Mouse (Mus musculus) kidney, embryonic 14.5 days (tissue): ENCODE results near the gene Orc4. TPM values are rescaled to one million over a fixed set of nuclear protein-coding genes. Genes with fewer than 3 reads are reported as not detected.
"Not testable (repeated sequence)": the region's sequence is repeated elsewhere in the genome, so short reads cannot be mapped to it uniquely, and the experiment has no call there.

Experiments used
- ATAC-seq: fragments of 200-750 bp; cut with Nextera tagmentation; 2 replicates; pipeline ENCODE4 v1.8.0; 2017; ENCODE audit warnings: moderate number of reproducible peaks, mild to moderate bottlenecking, moderate TSS enrichment, moderate library complexity; ENCODE audit not compliant: low FRiP score, low TSS enrichment
- H3K27ac ChIP-seq: fragments of 300-500 bp; sonication (generic); 2 replicates; pipeline ENCODE4 v1.5.1; 2014; ENCODE audit warnings: low read depth, mild to moderate bottlenecking, low read length, moderate library complexity, mixed read lengths
- H3K27me3 ChIP-seq: fragments of 300-500 bp; sonication (generic); 2 replicates; pipeline ENCODE4 v1.6.1; 2014; ENCODE audit warnings: mild to moderate bottlenecking, low read length; ENCODE audit not compliant: control insufficient read depth, insufficient read depth
- H3K36me3 ChIP-seq: fragments of 300-500 bp; sonication (generic); 2 replicates; pipeline ENCODE4 v1.6.1; 2014; ENCODE audit warnings: low read length, mixed read lengths; ENCODE audit not compliant: control insufficient read depth, insufficient read depth
- H3K4me1 ChIP-seq: fragments of 300-500 bp; sonication (generic); 2 replicates; pipeline ENCODE4 v1.6.1; 2014; ENCODE audit warnings: low read length, mixed read lengths; ENCODE audit not compliant: control insufficient read depth, insufficient read depth
- H3K4me2 ChIP-seq: fragments of 300-500 bp; sonication (generic); replicated peaks from 2 replicates; pipeline ENCODE4 v1.6.1; 2014; ENCODE audit warnings: low read depth, mild to moderate bottlenecking, low read length
- H3K4me3 ChIP-seq: fragments of 300-500 bp; sonication (generic); 2 replicates; pipeline ENCODE4 v1.5.1; 2014; ENCODE audit warnings: mild to moderate bottlenecking, low read length
- H3K9ac ChIP-seq: fragments of 300-500 bp; sonication (generic); 2 replicates; pipeline ENCODE4 v1.6.1; 2014; ENCODE audit warnings: low read depth, mild to moderate bottlenecking, low read length, moderate library complexity
- H3K9me3 ChIP-seq: fragments of 300-500 bp; sonication (generic); 2 replicates; pipeline ENCODE4 v1.6.1; 2016; ENCODE audit warnings: low read length; ENCODE audit not compliant: control insufficient read depth
- WGBS: fragments of 180-500 bp; shearing (Covaris S2); extraction: QIAGEN DNeasy Blood & Tissue Kit; methylation state at CpG from one replicate; pipeline ENCODE4 v1.1.7; 2014; 5-methylcytosine and 5-hydroxymethylcytosine counted together
- polyA plus RNA-seq: library from polyadenylated mRNA; unstranded; fragments of >200 nt; fragmentation: Nextera tagmentation; extraction: Ambion mirVana; gene quantifications from 2 replicates; pipeline ENCODE4 v1.2.1, GENCODE M21; 2014

The Orc4 gene
- polyA plus RNA-seq, 1 experiment from 2014 or later, result 121 TPM

DNA sequence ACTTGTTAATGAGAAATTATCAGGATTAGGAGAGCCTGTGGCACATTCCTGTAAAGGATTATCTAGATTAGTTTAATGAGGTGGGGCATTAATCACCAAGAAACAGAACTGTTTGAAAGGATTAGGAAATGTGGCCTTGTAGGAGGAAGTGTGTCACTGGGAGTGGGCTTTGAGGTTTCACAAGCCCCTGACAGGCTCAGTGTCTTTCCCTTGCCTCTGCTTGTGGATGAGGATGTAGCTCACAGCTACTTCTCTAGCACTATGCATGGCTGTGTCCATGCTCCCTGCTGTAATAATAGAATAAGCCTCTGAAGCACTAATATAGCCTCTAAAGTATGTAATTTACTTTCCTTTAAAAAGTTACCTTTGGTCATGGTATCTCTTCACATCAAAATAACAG, 34.2 kb downstream of the Orc4 start:
- H3K36me3 ChIP-seq, result peaks cover 39% of the 10 kb centered on the region; the same call in 1 of the 2 replicates
- H3K27ac ChIP-seq, result no peak overlapping the region
- no peak for ATAC-seq

DNA sequence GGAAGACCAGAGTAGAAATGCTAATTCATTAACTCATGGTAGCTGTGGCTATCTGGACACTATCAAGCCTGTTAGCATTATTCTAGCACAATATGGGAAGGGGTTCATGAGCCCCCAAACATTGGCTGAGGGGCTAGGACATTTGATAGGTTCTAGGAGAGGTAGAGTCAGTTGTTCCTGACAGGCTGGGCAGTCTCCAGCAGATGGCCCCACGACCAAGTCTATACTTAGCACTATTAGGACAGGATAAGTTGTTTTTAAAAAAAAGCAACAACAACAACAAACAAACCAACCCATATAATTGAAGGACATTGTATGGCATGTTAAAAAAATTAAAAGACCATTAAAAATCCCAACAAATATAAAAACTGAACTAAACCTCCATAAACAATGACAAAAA, 35.9 kb downstream of the Orc4 start:
- 76% methylated on average over 1 of the region's 1 CpGs for WGBS
- H3K4me2 ChIP-seq, result no peak overlapping the region

More for the DNA sequence above, 34.2 kb downstream of the Orc4 start:
- no peak overlapping the region for H3K9ac ChIP-seq
- H3K27me3 ChIP-seq, result no peaks in the 10 kb centered on the region
- no peaks in the 10 kb centered on the region for H3K4me1 ChIP-seq
- no peak overlapping the region for H3K4me3 ChIP-seq
- H3K4me2 ChIP-seq, result no peak overlapping the region
- no peaks in the 10 kb centered on the region for H3K9me3 ChIP-seq

DNA sequence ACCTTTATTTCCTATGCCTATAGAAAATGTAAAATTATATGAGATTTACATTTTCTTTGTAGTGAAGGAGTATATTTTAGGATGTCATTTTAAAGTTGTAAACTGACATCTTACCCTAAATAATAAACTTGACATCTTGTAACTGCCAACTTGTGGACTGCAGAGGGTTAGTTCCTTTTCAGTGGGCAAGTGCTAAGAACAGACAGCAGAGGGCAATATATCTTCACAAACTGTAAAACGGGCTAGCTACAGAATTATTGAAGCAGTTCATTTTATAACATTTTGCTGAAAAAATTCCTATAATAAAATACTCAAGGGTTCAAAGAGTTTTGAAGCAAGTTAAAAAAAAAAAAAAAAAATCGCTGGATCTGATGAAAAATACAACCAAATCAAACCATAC, 41.2 kb downstream of the Orc4 start:
- Histone ChIP-seq H3K27ac (no peak overlapping the region), H3K4me3 (no peak overlapping the region), H3K4me1 (no peaks in the 10 kb centered on the region), H3K27me3 (no peaks in the 10 kb centered on the region), H3K9me3 (no peaks in the 10 kb centered on the region), H3K4me2 (no peak overlapping the region), H3K36me3 (peaks cover 42% of the 10 kb centered on the region), H3K9ac (no peak overlapping the region)
- ATAC-seq, result no peak
- 54% methylated on average over 2 of the region's 2 CpGs for WGBS

More for the DNA sequence above, 35.9 kb downstream of the Orc4 start:
- Histone ChIP-seq H3K27ac (no peak overlapping the region), H3K36me3 (peaks cover 42% of the 10 kb centered on the region; the same call in 1 of the 2 replicates), H3K9ac (no peak overlapping the region), H3K27me3 (no peaks in the 10 kb centered on the region), H3K4me3 (no peak overlapping the region), H3K4me1 (no peaks in the 10 kb centered on the region), H3K9me3 (no peaks in the 10 kb centered on the region)
- ATAC-seq, result no peak

DNA sequence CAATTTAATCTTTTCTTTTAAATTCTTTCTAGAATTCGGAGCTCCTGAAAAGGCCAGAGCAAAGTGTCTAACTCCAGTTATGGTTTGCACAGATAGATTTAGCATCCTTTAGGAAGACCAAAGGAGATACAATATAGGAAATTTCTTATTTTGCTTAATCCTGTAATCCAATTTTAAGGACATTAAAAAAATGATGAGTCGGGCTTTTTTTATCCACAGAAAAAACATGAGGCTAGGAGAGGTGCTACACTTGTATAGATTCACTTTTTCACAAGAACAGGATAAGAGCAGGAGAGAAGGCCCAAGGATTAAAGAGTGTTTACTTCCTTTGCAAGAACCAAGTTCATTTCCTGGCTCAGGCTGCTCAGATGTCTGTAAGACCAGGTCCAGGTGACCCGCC, 54.9 kb downstream of the Orc4 start:
- H3K27me3 ChIP-seq, result no peaks in the 10 kb centered on the region
- peaks cover 28% of the 10 kb centered on the region for H3K36me3 ChIP-seq
- ATAC-seq, result no peak
- H3K9ac ChIP-seq, result no peak overlapping the region
- H3K27ac ChIP-seq, result no peak overlapping the region
- no peak overlapping the region for H3K4me3 ChIP-seq
- H3K4me2 ChIP-seq, result no peak overlapping the region
- H3K4me1 ChIP-seq, result no peaks in the 10 kb centered on the region
- 92% methylated on average over 3 of the region's 3 CpGs for WGBS
- no peaks in the 10 kb centered on the region for H3K9me3 ChIP-seq

DNA sequence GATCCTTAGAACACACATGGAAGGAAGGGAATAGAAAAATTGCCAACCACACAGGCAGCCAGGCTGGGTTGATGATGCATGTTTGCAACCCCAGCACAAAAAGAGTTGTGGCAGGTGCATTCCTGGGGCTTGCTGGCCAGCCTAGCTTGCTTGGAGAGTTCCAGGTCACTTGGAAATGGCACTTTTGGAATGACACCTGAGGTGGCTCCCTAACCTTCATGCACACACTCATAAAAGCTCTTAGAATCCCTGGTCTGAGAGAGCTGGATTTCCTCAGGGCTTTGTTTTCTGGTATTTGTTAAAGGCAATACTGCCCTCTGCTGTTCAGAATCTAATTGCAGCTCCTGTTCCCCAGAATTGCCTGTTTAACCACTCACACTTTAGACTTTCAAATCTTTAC, 64.1 kb downstream of the Orc4 start:
- Histone ChIP-seq H3K9me3 (no peaks in the 10 kb centered on the region), H3K4me2 (no peak overlapping the region), H3K4me3 (no peak overlapping the region), H3K36me3 (no peaks in the 10 kb centered on the region; the same call in 1 of the 2 replicates), H3K27ac (no peak overlapping the region), H3K27me3 (no peaks in the 10 kb centered on the region), H3K4me1 (no peaks in the 10 kb centered on the region), H3K9ac (no peak overlapping the region)
- no peak; the same call in 1 of the 2 replicates for ATAC-seq

DNA sequence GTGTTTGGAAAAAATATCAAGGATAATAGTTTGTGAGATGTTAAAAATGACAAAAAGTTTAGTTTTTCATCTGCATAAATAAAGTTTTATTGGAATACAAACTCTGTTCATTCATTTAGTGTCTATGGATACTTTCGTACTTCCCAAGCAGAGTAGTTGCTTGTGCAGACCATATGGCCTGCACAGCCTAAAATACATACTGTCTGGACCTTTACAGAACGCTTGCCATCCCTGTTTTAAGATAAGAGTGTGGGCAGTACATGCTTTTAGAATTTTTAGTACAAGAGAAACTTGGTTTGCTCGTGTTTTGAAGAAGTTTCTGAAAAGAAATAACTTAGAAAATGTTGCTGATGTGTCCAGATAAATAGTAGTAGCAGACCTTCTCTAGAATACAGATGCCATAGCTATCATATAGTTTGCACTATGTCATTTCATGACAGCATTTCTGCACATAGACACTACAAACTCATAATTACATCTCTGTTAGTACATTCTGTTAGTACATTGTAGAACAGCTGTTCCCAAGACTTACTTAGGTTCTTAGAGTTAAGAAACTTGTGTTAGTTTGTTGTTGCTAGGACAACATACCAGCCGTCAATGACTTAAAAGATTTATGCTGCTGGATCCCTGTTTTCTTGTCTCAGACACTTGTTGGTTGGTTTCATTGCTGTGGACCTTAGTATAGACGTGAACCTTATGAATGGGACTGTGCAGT, 81.7 kb downstream of the Orc4 start:
- no peak for ATAC-seq
- no peak overlapping the region for H3K4me2 ChIP-seq
- H3K9me3 ChIP-seq, result no peaks in the 10 kb centered on the region
- no peak overlapping the region for H3K9ac ChIP-seq
- H3K27ac ChIP-seq, result no peak overlapping the region
- no peak overlapping the region for H3K4me3 ChIP-seq
- 89% methylated on average over 5 of the region's 5 CpGs for WGBS
- no peaks in the 10 kb centered on the region for H3K4me1 ChIP-seq
- no peaks in the 10 kb centered on the region for H3K36me3 ChIP-seq
- no peaks in the 10 kb centered on the region for H3K27me3 ChIP-seq

DNA sequence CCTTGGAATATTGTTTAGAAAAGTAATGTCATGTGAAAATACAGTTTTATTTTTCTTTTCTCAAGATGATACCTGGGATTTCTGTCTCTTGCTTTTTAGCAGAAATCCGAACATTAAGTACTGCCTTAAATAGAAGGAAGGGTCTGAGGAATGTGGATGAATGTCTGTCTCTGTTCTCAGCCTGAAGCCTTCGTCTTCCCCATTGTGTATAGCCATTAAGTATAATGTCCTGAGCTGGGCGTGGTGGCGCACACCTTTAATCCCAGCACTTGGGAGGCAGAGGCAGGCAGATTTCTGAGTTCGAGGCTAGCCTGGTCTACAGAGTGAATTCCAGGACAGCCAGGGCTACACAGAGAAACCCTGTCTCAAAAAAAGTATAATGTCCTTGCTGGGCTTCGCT, 84.5 kb downstream of the Orc4 start:
- not testable (repeated sequence) for H3K4me1 ChIP-seq, H3K9me3 ChIP-seq, H3K4me3 ChIP-seq, H3K9ac ChIP-seq, H3K4me2 ChIP-seq, H3K27me3 ChIP-seq, ATAC-seq, H3K27ac ChIP-seq, H3K36me3 ChIP-seq
- 94% methylated on average over 6 of the region's 6 CpGs for WGBS

Other genes with a start within 250 kb of the Orc4 start
- gene Acvr2a, start 136.2 kb downstream of the Orc4 start, polyA plus RNA-seq, result 10.8 and 18.5 TPM in 2 replicates
- 25.1 and 34.2 TPM in 2 replicates for gene Mbd5, start 769 bp downstream of the Orc4 start, polyA plus RNA-seq